Mouse (Mus musculus) left cerebral cortex, adult 8-10 months (tissue): Measurements from ENCODE around the gene Slamf9. TPM values are rescaled to one million over a fixed set of nuclear protein-coding genes. Genes with fewer than 3 reads are reported as not detected.
A peak's percentile ranks its signal among the peaks of the same experiment; 100 is the strongest.

Experiments used
- DNase-seq, 2 experiments: peaks; one replicate each; pipeline ENCODE4 v3.0.0; 2022; ENCODE audit warnings: low spot score in 2 of 2
- total RNA-seq, 4 experiments: library from RNA; stranded (reverse); gene quantifications; 2 replicates each; pipeline ENCODE4 v1.2.4; 2022

Gene Slamf9
- total RNA-seq, 4 experiments from 2014 or later, result 0.27 to 5.6 (median 3.3) TPM

DNA sequence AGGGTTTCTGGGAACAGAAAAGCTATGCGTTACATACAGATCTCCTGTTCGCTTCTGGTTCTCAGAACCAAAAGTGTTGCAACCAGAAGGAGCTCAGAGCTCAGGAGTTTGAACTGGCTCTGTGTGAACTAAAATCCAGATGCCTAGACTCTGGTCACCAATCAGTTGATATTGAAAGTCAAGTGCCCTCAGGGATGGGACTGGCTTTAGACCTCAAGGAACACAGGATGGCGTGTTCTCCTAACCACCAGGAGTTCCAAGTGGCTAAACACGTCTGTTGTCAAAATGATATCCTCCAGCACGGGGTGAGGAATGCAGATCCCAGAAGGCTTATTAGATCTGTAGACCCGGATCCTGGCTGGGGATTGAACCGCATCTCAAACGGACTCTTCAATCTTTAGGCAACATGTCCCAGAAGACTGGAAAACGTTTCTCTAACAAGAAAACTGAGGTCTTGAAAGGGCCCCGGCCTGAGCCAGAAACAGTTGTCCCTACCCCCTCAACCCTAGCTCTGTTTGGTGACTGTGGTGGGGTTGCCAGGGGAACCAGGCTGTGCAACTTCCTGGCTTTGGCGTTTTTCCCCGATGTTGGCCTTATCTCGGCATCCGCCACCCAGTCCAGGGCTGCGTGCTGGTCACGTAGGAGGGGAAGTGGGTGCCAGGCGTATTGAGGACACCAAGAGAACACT lies 38.5 kb downstream of the Slamf9 start:
- no peak for DNase-seq

DNA sequence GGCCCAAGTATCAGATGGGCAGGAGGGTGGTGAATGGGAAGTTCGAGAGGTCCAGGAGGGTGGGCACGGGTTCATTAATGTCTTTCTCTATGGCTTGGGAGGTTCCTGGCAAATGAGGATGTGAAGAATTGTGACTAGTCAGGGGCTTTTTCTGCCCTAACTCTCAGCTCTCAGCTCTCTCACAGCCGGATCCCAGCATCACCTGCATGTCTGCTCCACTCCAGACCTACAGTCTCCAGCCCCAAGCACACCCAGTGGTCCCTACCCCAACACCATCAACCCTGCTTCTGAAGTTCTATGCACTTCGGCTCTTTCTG lies 39.0 kb downstream of the Slamf9 start:
- no peak for DNase-seq

DNA sequence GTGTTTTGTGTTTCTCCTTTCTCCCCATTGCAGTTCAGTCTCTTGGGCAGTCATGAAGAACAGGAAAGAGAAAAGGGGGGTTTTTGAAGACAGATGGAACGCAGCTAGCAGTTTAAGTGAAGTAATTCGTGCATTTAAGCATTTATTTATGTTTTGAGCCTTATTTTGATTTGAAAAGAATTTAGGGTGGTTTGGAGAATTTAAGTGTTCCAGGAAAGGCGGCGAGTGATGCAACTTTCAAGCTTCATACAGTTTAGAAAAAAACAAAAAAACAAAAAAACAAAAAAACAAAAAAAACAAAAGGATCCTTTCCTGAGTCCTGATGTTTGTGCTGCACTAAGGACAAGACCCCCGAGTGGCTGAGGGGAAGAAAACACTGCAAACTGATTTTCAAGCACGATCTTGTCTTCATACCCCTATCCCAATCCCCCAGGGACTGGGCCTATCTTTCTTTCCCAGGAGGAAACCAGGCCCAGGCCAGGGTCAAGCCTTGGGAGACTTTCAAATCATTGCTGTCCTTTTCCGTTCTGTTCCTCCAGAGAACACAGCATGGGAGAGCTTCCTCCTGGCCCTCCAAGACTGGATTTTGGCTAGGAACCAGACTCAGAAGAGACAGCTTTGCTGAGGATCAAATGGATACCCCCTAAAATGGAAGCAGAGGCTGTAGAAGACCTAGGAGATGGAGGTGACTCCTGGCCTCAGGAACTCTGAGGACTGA lies 39.6 kb downstream of the Slamf9 start:
- no peak for DNase-seq

DNA sequence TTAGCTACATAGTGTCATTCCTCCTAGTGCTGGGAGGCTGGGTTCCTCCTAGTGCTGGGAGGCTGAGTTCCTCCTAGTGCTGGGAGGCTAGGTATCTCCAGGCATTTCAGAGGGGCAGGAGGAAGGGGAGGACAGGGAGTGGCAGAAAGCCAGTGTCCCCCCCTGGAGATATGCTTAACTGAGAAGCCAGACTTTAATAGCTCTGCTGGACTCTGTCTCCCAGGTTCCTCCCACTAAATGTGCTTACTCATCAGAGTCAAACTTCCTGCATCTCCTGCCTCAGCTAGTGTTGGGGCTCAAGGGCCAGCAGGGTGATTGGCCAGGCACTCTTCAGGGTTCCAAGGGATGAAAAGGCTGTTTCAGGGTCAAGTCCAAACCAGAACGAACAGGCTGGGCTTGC lies 40.2 kb downstream of the Slamf9 start:
- DNase-seq, result no peak

DNA sequence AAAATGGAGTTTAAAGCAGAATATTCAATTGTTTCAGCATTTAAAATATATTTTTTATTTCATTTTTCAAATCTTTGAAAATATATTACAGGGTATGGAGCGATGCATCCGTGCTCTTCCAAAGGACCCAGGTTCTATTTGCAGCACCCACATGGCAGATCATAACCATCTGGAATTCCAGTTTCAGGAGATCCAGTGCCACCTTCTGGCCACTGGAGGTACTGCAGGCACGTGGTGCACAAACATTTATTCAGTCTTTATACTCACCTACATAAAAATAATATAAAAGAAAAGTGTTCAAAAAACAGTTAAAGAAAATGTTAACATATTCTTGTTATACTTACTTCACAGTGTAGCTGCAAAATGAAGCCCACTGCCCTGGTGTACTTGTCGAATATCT lies 42.9 kb downstream of the Slamf9 start:
- no peak for DNase-seq

DNA sequence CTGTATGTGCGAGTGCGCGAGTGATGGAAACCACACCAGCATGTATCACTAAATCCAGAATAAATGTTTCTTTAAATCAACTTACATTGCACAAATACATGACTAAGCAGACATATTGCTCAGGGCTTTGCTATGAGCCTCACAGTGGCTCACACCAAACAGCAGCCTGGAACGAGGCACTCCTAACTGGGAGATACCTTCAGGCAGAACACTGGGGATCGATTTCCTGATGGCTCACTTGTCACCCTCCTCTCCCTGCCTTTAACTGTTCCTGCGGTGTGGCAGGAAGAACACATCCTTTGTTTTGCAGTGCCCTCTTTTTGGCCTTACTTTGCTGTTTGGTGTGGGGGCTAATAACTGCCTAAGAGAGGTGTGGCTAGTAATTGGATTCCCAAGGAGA lies 44.5 kb downstream of the Slamf9 start:
- no peak for DNase-seq

DNA sequence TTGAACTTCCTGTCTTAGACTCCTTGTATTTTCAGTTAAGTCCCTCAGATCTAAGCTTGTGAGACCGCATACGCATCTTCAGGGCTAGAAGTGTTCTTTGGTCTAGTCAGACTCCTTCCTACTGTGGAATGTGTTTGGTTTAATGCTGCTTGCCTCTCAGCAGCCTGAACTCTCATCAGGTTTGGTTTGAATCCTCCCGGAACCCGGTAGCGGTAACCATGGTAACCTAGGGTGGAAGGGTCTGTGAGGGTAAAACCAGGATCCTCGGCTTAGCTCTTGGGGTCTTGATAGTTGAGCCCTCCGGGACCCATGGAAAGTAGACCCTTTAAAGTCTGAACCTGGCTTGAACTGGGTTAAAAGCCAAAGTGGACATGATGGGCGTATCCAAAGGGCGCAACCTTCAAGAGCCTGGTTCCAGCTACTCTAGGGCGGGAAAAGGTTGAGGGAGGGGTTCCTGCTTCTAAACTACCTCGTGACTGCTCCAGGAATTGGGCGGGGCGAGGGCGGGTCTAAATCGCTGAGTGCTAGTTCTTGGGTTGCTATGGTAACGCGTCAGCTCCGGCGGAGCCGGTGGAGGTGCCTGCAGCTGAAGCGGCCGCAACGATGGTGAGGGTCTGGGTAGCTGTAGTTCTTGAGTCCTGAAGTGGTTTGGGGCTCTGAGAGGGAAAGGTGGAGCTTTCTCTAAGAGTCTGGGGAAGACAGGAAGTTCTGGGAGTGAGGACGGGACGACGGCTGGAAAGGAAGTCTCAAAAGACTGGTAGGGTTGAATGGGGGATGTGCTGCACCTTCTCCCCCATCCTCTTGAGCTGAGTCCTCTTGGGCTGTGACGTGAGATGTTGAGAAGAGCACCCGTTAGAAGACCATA lies 45.6 kb downstream of the Slamf9 start, which contains the start of gene Cfap45:
Cfap45 (plus strand) TSS at position 226 of the 865 bp plus-strand sequence.
- peak; percentile 54 to 82 for DNase-seq

DNA sequence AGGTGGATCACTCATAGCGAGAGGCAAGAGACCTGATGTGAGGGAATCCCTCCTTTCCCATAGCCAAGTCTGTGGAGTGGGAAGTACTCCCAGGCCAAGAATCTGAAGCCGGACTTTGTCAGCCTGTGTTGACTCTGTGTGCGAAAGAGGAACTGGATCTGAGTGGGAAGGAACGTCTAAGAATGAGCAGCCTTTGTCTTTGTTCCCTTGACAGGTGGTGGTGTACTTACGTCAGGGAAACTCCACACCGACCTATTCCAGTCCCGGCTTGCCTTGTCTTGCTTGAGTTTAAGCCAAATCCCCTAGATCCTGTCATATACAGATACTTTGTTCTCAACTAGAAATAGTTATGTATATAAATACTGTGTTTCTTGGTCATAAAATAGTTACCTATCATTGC lies 47.4 kb downstream of the Slamf9 start:
- DNase-seq, result no peak

DNA sequence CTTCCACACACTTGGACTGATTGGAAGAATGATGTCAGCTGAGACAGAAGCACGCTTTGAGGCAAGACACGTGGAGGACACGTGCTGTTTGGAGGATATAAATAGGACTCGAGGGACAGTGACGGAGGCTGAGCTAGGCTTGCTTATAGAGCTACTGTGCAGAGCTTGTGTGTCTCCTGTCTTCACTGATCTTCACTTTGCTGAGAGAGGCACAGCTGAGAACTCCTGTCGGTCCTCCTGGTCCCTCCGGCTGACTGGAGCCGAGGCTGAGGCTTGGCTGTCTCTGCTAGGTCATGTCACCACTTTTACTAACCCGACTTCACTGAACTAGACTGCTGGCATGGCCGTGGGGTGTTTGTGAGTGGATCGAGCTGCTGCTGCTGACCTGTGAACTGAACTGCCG lies 48.5 kb downstream of the Slamf9 start:
- no peak for DNase-seq

DNA sequence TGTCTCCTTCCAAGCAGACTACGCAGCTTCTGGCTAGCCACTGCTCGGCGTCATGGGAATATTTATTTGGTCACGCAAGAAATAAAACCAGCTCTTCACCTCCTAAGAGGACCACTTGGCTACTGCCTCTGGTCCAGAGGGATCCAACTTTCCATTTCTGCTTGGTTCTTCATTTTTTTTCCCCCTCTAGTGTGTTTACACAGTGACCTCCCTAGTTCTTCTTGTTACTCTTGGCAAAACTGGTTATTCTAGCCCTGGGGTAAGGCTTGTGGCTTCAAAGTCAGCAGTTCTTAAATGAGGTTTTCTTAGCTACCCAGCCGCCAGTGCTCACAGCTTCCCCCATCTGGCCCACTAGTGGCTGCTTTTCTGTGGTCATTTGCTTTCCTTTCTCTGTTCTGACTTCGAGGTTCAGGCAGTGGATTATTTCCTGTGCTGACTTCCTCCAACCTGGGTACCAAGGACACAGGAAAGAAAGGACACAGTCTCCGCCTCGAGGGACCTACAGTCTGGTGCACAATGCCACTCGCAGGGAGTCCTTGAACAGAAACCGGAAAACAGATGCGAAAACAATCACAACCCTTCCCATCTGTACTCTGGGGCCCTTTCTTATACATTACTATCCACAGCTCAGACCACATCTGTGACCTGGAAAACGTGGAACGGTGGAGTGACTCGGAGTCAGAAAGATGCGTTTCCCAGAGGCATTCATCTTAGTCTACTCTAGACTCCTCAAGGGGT lies 50.0 kb downstream of the Slamf9 start:
- DNase-seq, result no peak

DNA sequence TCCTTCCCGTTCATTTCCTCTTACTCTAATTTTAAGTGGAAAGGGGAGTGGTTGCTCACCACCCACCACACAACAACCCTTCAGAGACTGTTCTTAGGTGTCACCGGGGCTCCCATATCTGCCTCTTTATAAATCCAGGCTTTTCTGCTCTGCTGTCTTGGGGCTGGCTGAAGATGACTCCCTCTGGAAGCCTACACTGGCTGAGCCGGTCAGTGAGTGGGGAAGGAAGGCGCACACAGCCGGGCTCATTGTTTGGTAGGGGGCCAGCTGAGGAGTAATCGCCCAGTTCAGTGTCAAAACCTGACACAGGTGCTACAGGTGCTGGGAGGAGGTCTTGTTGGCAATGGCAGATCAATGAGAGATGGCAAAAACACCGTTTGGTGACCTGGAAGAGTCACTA lies 50.8 kb downstream of the Slamf9 start:
- DNase-seq, result no peak

DNA sequence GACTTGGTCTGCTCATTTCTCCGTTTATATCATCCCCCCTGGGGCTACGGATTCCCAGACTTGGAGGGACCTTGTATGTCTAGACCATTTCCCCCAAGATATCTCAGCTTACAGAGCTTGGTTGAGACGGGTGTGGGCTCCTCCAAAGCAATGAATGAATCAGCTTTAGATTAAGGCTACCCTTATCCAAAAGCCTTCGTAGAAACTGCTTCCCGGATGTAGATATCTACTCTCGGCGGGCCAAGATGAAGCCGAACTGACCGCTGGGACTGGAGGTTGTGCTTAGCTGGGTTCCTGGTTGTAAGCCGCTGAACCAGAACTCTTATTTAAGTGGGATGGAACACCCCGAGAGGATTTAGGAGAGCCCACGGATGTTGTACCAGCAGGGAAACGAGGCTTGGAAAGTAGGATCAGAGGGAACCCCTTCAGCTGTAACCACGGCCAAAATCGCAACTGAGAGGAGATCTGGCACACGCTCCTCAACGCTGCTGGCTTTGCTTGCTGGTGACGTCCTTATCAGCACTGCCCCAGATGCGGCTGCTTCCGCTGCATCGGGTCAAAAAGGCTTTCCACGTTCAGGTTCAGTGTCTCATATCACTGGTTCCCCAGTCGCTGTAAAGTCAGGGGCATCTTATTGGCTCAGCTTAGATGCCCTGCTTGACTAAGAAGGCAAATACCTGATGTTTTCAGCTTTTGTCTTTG lies 51.4 kb downstream of the Slamf9 start:
- DNase-seq, result no peak

DNA sequence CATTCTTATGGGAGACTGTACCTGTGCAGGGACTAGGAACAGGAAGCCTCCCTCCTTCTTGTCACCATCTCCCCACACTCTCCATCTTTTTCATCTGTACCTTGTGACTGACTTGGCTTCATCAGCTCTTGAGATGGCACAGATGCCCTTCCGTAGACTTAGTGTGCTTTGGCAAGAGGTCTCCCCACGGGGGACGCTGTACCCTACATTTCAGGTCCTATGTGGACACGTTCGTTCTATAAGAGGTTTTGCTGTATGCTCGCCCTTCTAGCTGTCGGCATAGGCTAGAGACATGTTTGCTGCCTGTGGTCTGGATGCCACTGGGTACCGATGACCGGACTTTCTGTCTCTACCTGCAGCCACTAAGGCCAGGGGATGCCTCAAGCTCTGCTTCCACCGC lies 52.3 kb downstream of the Slamf9 start:
- DNase-seq, result no peak

Other genes starting within 250 kb of the Slamf9 start
- gene Atp1a4, start 216.9 kb upstream of the Slamf9 start, total RNA-seq, result not detected
- gene Igsf8, start 213.7 kb upstream of the Slamf9 start, total RNA-seq, result 100 to 1,000 TPM; 256 to 294 (median 274) TPM
- gene Atp1a2, start 177.3 kb upstream of the Slamf9 start, total RNA-seq, result 100 to 1,000 TPM; 623 to 677 (median 661) TPM
- gene Kcnj9, start 146.0 kb upstream of the Slamf9 start, total RNA-seq, result 100 to 1,000 TPM; 109 to 120 (median 112) TPM
- 100 to 1,000 TPM in 3 of 4 experiments, 10 to 100 TPM in 1; 98.2 to 130 (median 113) TPM for gene Kcnj10, start 134.1 kb upstream of the Slamf9 start, total RNA-seq
- gene Pigm, start 98.8 kb upstream of the Slamf9 start, total RNA-seq, result 1 to 10 TPM; 8.0 to 8.7 (median 8.1) TPM
- 1 to 10 TPM; 5.2 to 9.1 (median 7.9) TPM for gene Igsf9, start 6.4 kb downstream of the Slamf9 start, total RNA-seq
- 10 to 100 TPM in 3 of 4 experiments, 1 to 10 TPM in 1; 9.6 to 15.4 (median 12.5) TPM for gene Tagln2, start 24.7 kb downstream of the Slamf9 start, total RNA-seq
- gene Cfap45, start 45.4 kb downstream of the Slamf9 start, total RNA-seq, result 1 to 10 TPM; 3.7 to 4.7 (median 4.1) TPM
- gene Vsig8, start 80.6 kb downstream of the Slamf9 start, total RNA-seq, result under 1 TPM; 0.32 to 0.67 (median 0.57) TPM
- under 1 TPM in 2 of 4 experiments, not detected in 2; 0.23 to 0.32 TPM for gene Slamf8, start 115.2 kb downstream of the Slamf9 start, total RNA-seq
- not detected for gene Fcrl6, start 127.2 kb downstream of the Slamf9 start, total RNA-seq
- 1 to 10 TPM; 4.3 to 6.3 (median 5.5) TPM for gene Dusp23, start 157.6 kb downstream of the Slamf9 start, total RNA-seq
- gene Crp, start 222.7 kb downstream of the Slamf9 start, total RNA-seq, result not detected